Mouse (Mus musculus) midbrain, embryonic 14.5 days (tissue): ENCODE results near the gene Rnf26. TPM values are rescaled to one million over a fixed set of nuclear protein-coding genes. Genes with fewer than 3 reads are reported as not detected.

ENCODE experiments used
- ATAC-seq: fragments of 200-750 bp; cut with Nextera tagmentation; 2 replicates; pipeline ENCODE4 v1.8.0; 2017; ENCODE audit warnings: moderate number of reproducible peaks, moderate library complexity; ENCODE audit not compliant: low FRiP score, low TSS enrichment
- DNase-seq: peaks from one replicate; pipeline ENCODE4 v3.0.0-alpha.2; 2015
- H3K27ac ChIP-seq: fragments of 300-500 bp; sonication (generic); replicated peaks from 2 replicates; pipeline ENCODE4 v1.5.1; 2014; ENCODE audit warnings: mild to moderate bottlenecking, low read depth, low read length, moderate library complexity
- H3K27me3 ChIP-seq: fragments of 300-500 bp; sonication (generic); 2 replicates; pipeline ENCODE4 v1.6.1; 2014; ENCODE audit warnings: low read length, control low read depth, mixed read lengths; ENCODE audit not compliant: control insufficient read depth, insufficient read depth
- H3K36me3 ChIP-seq: fragments of 300-500 bp; sonication (generic); 2 replicates; pipeline ENCODE4 v1.6.1; 2014; ENCODE audit warnings: low read length, control low read depth; ENCODE audit not compliant: control insufficient read depth, insufficient read depth
- H3K4me1 ChIP-seq: fragments of 300-500 bp; sonication (generic); 2 replicates; pipeline ENCODE4 v1.6.1; 2014; ENCODE audit warnings: mild to moderate bottlenecking, antibody characterized with exemption, low read length, control low read depth; ENCODE audit not compliant: control insufficient read depth, insufficient read depth
- H3K4me2 ChIP-seq: fragments of 300-500 bp; sonication (generic); 2 replicates; pipeline ENCODE4 v1.6.1; 2014; ENCODE audit warnings: mild to moderate bottlenecking, low read length, moderate library complexity
- H3K4me3 ChIP-seq: fragments of 300-500 bp; sonication (generic); replicated peaks from 2 replicates; pipeline ENCODE4 v1.5.1; 2014; ENCODE audit warnings: low read depth, low read length
- H3K9ac ChIP-seq: fragments of 300-500 bp; sonication (generic); replicated peaks from 2 replicates; pipeline ENCODE4 v1.6.1; 2014; ENCODE audit warnings: mild to moderate bottlenecking, low read length, moderate library complexity
- H3K9me3 ChIP-seq: fragments of 300-500 bp; sonication (generic); 2 replicates; pipeline ENCODE4 v1.6.1; 2016; ENCODE audit warnings: low read length, control low read depth, mixed read lengths; ENCODE audit not compliant: control insufficient read depth
- WGBS: fragments of 180-500 bp; shearing (Covaris S2); extraction: QIAGEN DNeasy Blood & Tissue Kit; methylation state at CpG from one replicate; pipeline ENCODE4 v1.1.7; 2014; 5-methylcytosine and 5-hydroxymethylcytosine counted together
- polyA plus RNA-seq: library from polyadenylated mRNA; unstranded; fragments of >200 nt; fragmentation: Nextera tagmentation; extraction: Ambion mirVana; gene quantifications from 2 replicates; pipeline ENCODE4 v1.2.1, GENCODE M21; 2014

Gene Rnf26
- polyA plus RNA-seq, 1 experiment from 2014 or later, result 29.9 TPM

DNA sequence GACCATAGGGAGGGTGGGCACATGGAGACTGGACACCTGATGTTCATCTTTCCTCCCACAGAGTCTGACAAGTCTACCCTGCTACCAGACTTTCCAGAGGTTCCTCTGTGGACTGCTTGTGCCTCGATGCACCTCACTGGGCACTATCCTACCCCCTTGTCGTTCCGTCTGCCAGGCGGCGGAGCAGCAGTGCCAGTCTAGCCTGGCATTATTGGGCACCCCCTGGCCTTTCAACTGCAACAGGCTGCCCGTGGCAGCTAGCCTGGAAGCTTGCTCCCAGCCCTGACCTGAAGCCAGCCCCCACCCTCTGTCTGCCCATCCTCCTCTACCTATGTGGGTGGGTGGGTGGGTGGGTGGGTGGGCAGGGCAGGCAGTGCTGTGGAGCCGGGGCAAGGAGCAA lies 7.1 kb downstream of the Rnf26 start:
- H3K27ac ChIP-seq, result no peak overlapping the region
- no peak overlapping the region for H3K9ac ChIP-seq
- no peak for ATAC-seq
- H3K4me3 ChIP-seq, result no peak overlapping the region
- peaks cover 5% of the 10 kb centered on the region for H3K36me3 ChIP-seq
- no peaks in the 10 kb centered on the region for H3K9me3 ChIP-seq
- no peak overlapping the region for H3K4me2 ChIP-seq
- WGBS, result 92% methylated on average over 7 of the region's 7 CpGs
- no peaks in the 10 kb centered on the region for H3K27me3 ChIP-seq
- no peak for DNase-seq
- peaks cover 26% of the 10 kb centered on the region for H3K4me1 ChIP-seq

DNA sequence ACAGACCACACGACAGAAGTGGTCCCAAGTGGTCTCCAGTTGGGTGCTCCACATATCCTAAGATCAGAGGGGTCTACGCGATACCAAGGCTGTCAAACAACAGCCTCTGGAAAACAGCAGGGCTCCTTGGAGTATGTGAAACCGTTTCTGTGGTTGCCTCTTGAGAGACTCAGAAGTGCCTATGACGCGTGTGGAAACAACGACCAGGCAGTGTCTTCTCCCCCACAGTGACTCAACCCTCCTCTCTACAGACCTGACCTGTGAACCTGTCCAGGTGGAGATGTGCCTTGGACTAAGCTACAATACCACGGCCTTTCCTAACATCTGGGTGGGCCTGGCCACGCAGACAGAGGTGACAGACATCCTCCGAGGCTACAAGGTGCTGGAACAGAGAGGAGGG lies 7.5 kb downstream of the Rnf26 start:
- H3K9ac ChIP-seq, result no peak overlapping the region
- H3K36me3 ChIP-seq, result peaks cover 5% of the 10 kb centered on the region
- H3K4me2 ChIP-seq, result no peak overlapping the region
- no peak for DNase-seq
- no peaks in the 10 kb centered on the region for H3K9me3 ChIP-seq
- H3K4me1 ChIP-seq, result peaks cover 26% of the 10 kb centered on the region
- 89% methylated on average over 10 of the region's 10 CpGs for WGBS
- no peaks in the 10 kb centered on the region for H3K27me3 ChIP-seq
- ATAC-seq, result no peak
- no peak overlapping the region for H3K4me3 ChIP-seq
- H3K27ac ChIP-seq, result no peak overlapping the region

DNA sequence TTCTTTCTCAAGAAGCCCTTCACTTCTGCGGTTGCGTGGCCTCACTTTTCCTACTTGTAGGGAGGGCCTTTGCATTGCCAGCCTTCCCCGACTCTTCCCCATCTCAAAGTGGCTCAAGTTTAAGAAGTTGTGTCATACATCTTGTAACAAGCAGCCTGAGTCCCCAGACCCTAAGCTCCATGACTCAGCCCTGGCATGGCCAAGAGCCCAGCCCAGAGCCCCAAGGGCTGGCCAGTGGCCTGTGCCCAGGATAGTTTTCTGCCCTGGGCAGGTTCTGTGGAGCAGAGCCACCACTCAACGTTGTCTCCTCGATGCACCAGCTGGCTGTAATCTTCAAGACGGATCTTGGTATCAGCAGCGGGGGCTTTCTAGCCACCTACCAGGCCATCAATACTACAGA lies 8.4 kb downstream of the Rnf26 start:
- Histone ChIP-seq H3K36me3 (peaks cover 5% of the 10 kb centered on the region), H3K9me3 (no peaks in the 10 kb centered on the region), H3K4me3 (no peak overlapping the region), H3K4me1 (peaks cover 26% of the 10 kb centered on the region), H3K9ac (no peak overlapping the region), H3K27ac (no peak overlapping the region), H3K4me2 (no peak overlapping the region), H3K27me3 (no peaks in the 10 kb centered on the region)
- no peak for DNase-seq
- ATAC-seq, result no peak
- WGBS, result 94% methylated on average over 7 of the region's 7 CpGs

DNA sequence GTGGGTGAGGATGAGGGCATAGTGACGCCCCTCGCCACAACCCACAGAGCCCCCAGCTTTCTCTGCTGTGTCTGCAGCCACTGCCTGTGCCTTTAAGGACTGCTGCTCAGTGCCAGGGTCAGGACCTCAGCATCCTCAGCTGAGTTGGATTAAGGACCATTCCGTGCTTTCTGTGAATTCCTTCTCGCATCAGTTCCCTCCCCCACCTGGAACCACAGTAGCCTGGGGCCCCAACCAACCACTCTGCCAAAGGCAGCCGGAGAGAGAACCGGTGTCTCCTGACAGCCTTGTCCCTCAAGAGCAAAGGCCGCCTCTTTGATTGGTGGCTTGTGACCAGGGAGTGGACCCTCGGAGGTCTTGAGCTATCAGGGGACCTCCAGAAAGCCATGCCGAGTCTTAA lies 11.8 kb downstream of the Rnf26 start, which contains the start of gene Mfrp:
Mfrp (plus strand) TSS at position 240 of the 400 bp plus-strand sequence.
- no peak within 1 kb of the TSS for H3K4me3 ChIP-seq
- no peak within 1 kb of the TSS for H3K4me2 ChIP-seq
- H3K36me3 ChIP-seq, result no peaks in the 10 kb centered on the region; the same call in 1 of the 2 replicates
- 28% methylated on average over 9 of the region's 9 CpGs for WGBS
- no peaks in the 10 kb centered on the region for H3K27me3 ChIP-seq
- no peak for ATAC-seq
- no peak within 1 kb of the TSS for H3K27ac ChIP-seq
- DNase-seq, result no peak
- no peaks in the 10 kb centered on the region for H3K9me3 ChIP-seq
- H3K4me1 ChIP-seq, result 0 out of 2 replicates have a peak, but pooled peaks cover 4% of the 10 kb centered on the region
- H3K9ac ChIP-seq, result 0 out of 2 replicates have a peak within 1 kb of the TSS, but pooled peaks have one; percentile 12

GRCm38 (mm10) chr9:44096536-44096935 lies 16.8 kb downstream of the Rnf26 start:
- ATAC-seq (no peak; the same call in 1 of the 2 replicates), DNase-seq (peak; percentile 74)
- H3K4me2 ChIP-seq, result no peak overlapping the region
- no peak overlapping the region for H3K9ac ChIP-seq
- no peaks in the 10 kb centered on the region for H3K9me3 ChIP-seq
- 11% methylated on average over 9 of the region's 9 CpGs for WGBS
- 0 out of 2 replicates have a peak, but pooled peaks cover 7% of the 10 kb centered on the region for H3K4me1 ChIP-seq
- no peaks in the 10 kb centered on the region for H3K27me3 ChIP-seq
- no peak overlapping the region for H3K4me3 ChIP-seq
- peak overlapping the region; percentile 57; the same call in 1 of the 2 replicates for H3K27ac ChIP-seq
- H3K36me3 ChIP-seq, result no peaks in the 10 kb centered on the region

- H3K9ac ChIP-seq, result no peak overlapping the region
- H3K4me3 ChIP-seq, result no peak overlapping the region
- 0 out of 2 replicates have a peak, but pooled peaks cover 7% of the 10 kb centered on the region for H3K4me1 ChIP-seq
- no peaks in the 10 kb centered on the region for H3K9me3 ChIP-seq
- 88% methylated on average over 9 of the region's 9 CpGs for WGBS
- DNase-seq (no peak), ATAC-seq (no peak)
- H3K4me2 ChIP-seq, result no peak overlapping the region
- no peaks in the 10 kb centered on the region for H3K27me3 ChIP-seq
- no peak overlapping the region for H3K27ac ChIP-seq
- no peaks in the 10 kb centered on the region for H3K36me3 ChIP-seq
Measured at GRCm38 (mm10) chr9:44095781-44096180, 17.5 kb downstream of the Rnf26 start.

GRCm38 (mm10) chr9:44094737-44095136 lies 18.6 kb downstream of the Rnf26 start:
- no peak overlapping the region for H3K4me2 ChIP-seq
- H3K9ac ChIP-seq, result no peak overlapping the region
- H3K4me3 ChIP-seq, result no peak overlapping the region
- no peaks in the 10 kb centered on the region for H3K27me3 ChIP-seq
- DNase-seq (no peak), ATAC-seq (no peak)
- 0 out of 2 replicates have a peak, but pooled peaks cover 7% of the 10 kb centered on the region for H3K4me1 ChIP-seq
- no peaks in the 10 kb centered on the region for H3K9me3 ChIP-seq
- H3K27ac ChIP-seq, result no peak overlapping the region
- 81% methylated on average over 3 of the region's 3 CpGs for WGBS
- no peaks in the 10 kb centered on the region for H3K36me3 ChIP-seq

DNA sequence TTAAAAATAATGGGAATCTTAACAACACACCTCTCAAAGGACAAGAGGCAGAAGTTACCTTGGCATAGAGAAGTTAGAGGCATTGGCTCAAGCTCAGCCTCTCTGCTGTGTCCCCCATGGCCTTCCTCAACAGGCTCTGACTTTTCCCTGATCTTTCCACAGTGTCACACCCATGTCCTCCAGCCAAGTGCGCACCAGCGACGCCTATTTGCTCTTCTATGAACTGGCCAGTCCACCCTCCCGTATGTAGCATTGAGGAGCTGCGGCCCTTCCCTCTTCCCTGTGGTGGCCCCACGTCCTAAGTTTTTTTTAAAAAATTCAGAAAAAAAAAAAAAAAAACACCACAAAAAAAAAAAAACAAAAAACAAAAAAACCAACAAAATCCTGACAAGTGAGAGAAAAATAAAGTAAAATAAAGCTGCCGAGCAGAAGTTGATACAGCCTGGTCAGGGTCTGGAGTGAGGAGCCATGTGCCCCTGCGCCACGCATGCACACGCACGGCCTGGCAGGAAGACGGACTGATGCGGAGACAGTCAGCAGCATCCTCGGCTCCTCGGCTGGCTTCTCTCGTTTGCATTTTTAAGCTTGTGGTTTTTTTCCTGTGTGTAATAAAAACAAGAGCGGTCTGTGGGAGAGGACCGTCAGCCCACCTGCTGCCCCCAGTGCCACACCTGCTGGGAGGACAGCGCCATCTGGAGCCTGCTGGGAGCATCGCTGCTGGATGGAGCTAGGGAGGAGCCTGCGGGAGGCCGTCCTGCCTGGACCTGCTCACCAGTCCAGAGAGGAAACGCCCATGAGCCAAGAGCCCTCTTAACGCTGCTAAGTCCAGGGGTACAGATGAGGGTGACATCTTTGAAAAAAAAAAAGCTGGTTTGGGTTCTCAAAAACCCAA lies 19.5 kb downstream of the Rnf26 start:
- Histone ChIP-seq H3K9me3 (no peaks in the 10 kb centered on the region), H3K27ac (no peak overlapping the region), H3K27me3 (no peaks in the 10 kb centered on the region), H3K4me2 (peak overlapping the region; percentile 45), H3K36me3 (no peaks in the 10 kb centered on the region), H3K4me1 (0 out of 2 replicates have a peak, but pooled peaks cover 7% of the 10 kb centered on the region), H3K9ac (no peak overlapping the region), H3K4me3 (no peak overlapping the region)
- DNase-seq (peak; percentile 87), ATAC-seq (no peak; the same call in 1 of the 2 replicates)
- 30% methylated on average over 24 of the region's 24 CpGs for WGBS
